Mouse (Mus musculus): ENCODE measurements around the gene Isg20.

- TF ChIP-seq SIN3A (IDR thresholded peaks at IDR 0.05; ENCODE audit: low read length) (no peak), KAT2A (IDR thresholded peaks at IDR 0.05; ENCODE audit: insufficient replicate concordance, low read length) (no peak), ZC3H11A (IDR thresholded peaks at IDR 0.05; ENCODE audit: low read depth, low read length) (no peak), POLR2A (IDR thresholded peaks at IDR 0.05; ENCODE audit: low read depth, low read length) (0 out of 2 replicates have a peak, but pooled peaks have one; percentile 14), CTCF (conservative IDR thresholded peaks at IDR 0.05 in 1 of 2, IDR thresholded peaks at IDR 0.05 in 1 of 2; ENCODE audit: low read depth in 2 of 2, low read length in 2 of 2) (no peak)
Observed at GRCm38 (mm10) chr7:78903174-78903870, 9.9 kb upstream of the Isg20 start.

Measured in CH12.LX (cell line).